Mouse (Mus musculus): Measurements from ENCODE around the gene Cog1. TPM values are rescaled to one million over a fixed set of nuclear protein-coding genes. Genes with fewer than 3 reads are reported as not detected.

The Cog1 gene
- polyA plus RNA-seq, 1 experiment from 2014 or later: 30.0 TPM

- no peaks in the 10 kb centered on the region; the same call in 1 of the 2 replicates for H3K4me1 ChIP-seq (replicated peaks)
- H3K36me3 ChIP-seq: peaks cover 55% of the 10 kb centered on the region
- ATAC-seq (ENCODE audit: insufficient number of reproducible peaks, insufficient read depth, low FRiP score, low TSS enrichment, low read depth): no peak
- H3K4me2 ChIP-seq: no peak overlapping the region
- no peak overlapping the region for H3K4me3 ChIP-seq (replicated peaks)
- H3K27me3 ChIP-seq: no peaks in the 10 kb centered on the region
- WGBS: 81% methylated on average over 7 of the region's 7 CpGs
- H3K9me3 ChIP-seq: 0 out of 2 replicates have a peak, but pooled peaks cover 5% of the 10 kb centered on the region
- no peak overlapping the region for H3K27ac ChIP-seq
- H3K9ac ChIP-seq (replicated peaks): no peak overlapping the region
Measured at GRCm38 (mm10) chr11:113699643-113700042, 50.7 kb downstream of the Cog1 start.

- Histone ChIP-seq H3K9ac (replicated peaks) (no peak overlapping the region), H3K4me3 (replicated peaks) (no peak overlapping the region), H3K4me1 (replicated peaks) (peaks cover 4% of the 10 kb centered on the region), H3K36me3 (peaks cover 24% of the 10 kb centered on the region; the same call in 1 of the 2 replicates), H3K27me3 (peaks cover 7% of the 10 kb centered on the region), H3K9me3 (no peaks in the 10 kb centered on the region), H3K4me2 (no peak overlapping the region), H3K27ac (no peak overlapping the region)
- 34% methylated on average over 5 of the region's 5 CpGs for WGBS
- peak; percentile 32; the same call in 1 of the 2 replicates for ATAC-seq (ENCODE audit: insufficient number of reproducible peaks, insufficient read depth, low FRiP score, low TSS enrichment, low read depth)
Measured at GRCm38 (mm10) chr11:113703758-113704157, 54.8 kb downstream of the Cog1 start.

- Histone ChIP-seq H3K27ac (no peak overlapping the region), H3K9ac (replicated peaks) (no peak overlapping the region), H3K36me3 (peaks cover 19% of the 10 kb centered on the region; the same call in 1 of the 2 replicates), H3K4me3 (replicated peaks) (no peak overlapping the region), H3K9me3 (no peaks in the 10 kb centered on the region), H3K4me2 (no peak overlapping the region), H3K27me3 (peaks cover 16% of the 10 kb centered on the region), H3K4me1 (replicated peaks) (peaks cover 27% of the 10 kb centered on the region)
- WGBS: 81% methylated on average over 15 of the region's 15 CpGs
- ATAC-seq (ENCODE audit: insufficient number of reproducible peaks, insufficient read depth, low FRiP score, low TSS enrichment, low read depth): no peak
Measured at GRCm38 (mm10) chr11:113705966-113706652, 57.1 kb downstream of the Cog1 start.

GRCm38 (mm10) chr11:113708629-113709213 lies 59.8 kb downstream of the Cog1 start:
- Histone ChIP-seq H3K4me1 (replicated peaks) (peaks cover 27% of the 10 kb centered on the region), H3K4me2 (peak overlapping the region; percentile 32; the same call in 1 of the 2 replicates), H3K9me3 (no peaks in the 10 kb centered on the region), H3K27ac (no peak overlapping the region), H3K36me3 (peaks cover 9% of the 10 kb centered on the region; the same call in 1 of the 2 replicates), H3K27me3 (peaks cover 16% of the 10 kb centered on the region), H3K9ac (replicated peaks) (no peak overlapping the region), H3K4me3 (replicated peaks) (no peak overlapping the region)
- no peak for ATAC-seq (ENCODE audit: insufficient number of reproducible peaks, insufficient read depth, low FRiP score, low TSS enrichment, low read depth)
- WGBS: 48% methylated on average over 19 of the region's 19 CpGs

GRCm38 (mm10) chr11:113709272-113709671 lies 60.3 kb downstream of the Cog1 start:
- Histone ChIP-seq H3K9me3 (no peaks in the 10 kb centered on the region), H3K4me1 (replicated peaks) (peaks cover 27% of the 10 kb centered on the region), H3K9ac (replicated peaks) (no peak overlapping the region), H3K36me3 (peaks cover 9% of the 10 kb centered on the region; the same call in 1 of the 2 replicates), H3K4me3 (replicated peaks) (no peak overlapping the region), H3K27me3 (peaks cover 16% of the 10 kb centered on the region), H3K4me2 (peak overlapping the region; percentile 32), H3K27ac (no peak overlapping the region)
- WGBS: 12% methylated on average over 15 of the region's 15 CpGs
- ATAC-seq (ENCODE audit: insufficient number of reproducible peaks, insufficient read depth, low FRiP score, low TSS enrichment, low read depth): 0 out of 2 replicates have a peak, but pooled peaks have one; percentile 7

GRCm38 (mm10) chr11:113709731-113710256 lies 60.8 kb downstream of the Cog1 start, which contains the start of gene Cpsf4l:
TSS of gene Cpsf4l (minus strand) at chr11:113710017.
- 12% methylated on average over 11 of the region's 11 CpGs for WGBS
- H3K9me3 ChIP-seq: no peaks in the 10 kb centered on the region
- H3K4me2 ChIP-seq: peak within 1 kb of the TSS; percentile 32
- H3K27ac ChIP-seq: peak within 1 kb of the TSS; percentile 79
- peaks cover 16% of the 10 kb centered on the region for H3K27me3 ChIP-seq
- H3K9ac ChIP-seq (replicated peaks): peak within 1 kb of the TSS; percentile 40
- H3K36me3 ChIP-seq: peaks cover 9% of the 10 kb centered on the region; the same call in 1 of the 2 replicates
- no peak within 1 kb of the TSS for H3K4me3 ChIP-seq (replicated peaks)
- peak; percentile 43; the same call in 1 of the 2 replicates for ATAC-seq (ENCODE audit: insufficient number of reproducible peaks, insufficient read depth, low FRiP score, low TSS enrichment, low read depth)
- H3K4me1 ChIP-seq (replicated peaks): peaks cover 27% of the 10 kb centered on the region

- H3K9ac ChIP-seq (replicated peaks): peak overlapping the region; percentile 40; the same call in 1 of the 2 replicates
- peak; percentile 12; the same call in 1 of the 2 replicates for ATAC-seq (ENCODE audit: insufficient number of reproducible peaks, insufficient read depth, low FRiP score, low TSS enrichment, low read depth)
- peak overlapping the region; percentile 79 for H3K27ac ChIP-seq
- no peaks in the 10 kb centered on the region for H3K9me3 ChIP-seq
- H3K27me3 ChIP-seq: peaks cover 16% of the 10 kb centered on the region
- peak overlapping the region; percentile 32 for H3K4me2 ChIP-seq
- H3K36me3 ChIP-seq: peaks cover 9% of the 10 kb centered on the region; the same call in 1 of the 2 replicates
- WGBS: 2% methylated on average over 10 of the region's 10 CpGs
- peaks cover 27% of the 10 kb centered on the region for H3K4me1 ChIP-seq (replicated peaks)
- no peak overlapping the region for H3K4me3 ChIP-seq (replicated peaks)
Measured at GRCm38 (mm10) chr11:113710257-113710777, 61.3 kb downstream of the Cog1 start.

GRCm38 (mm10) chr11:113711061-113711460 lies 62.1 kb downstream of the Cog1 start:
- H3K27me3 ChIP-seq: peaks cover 16% of the 10 kb centered on the region
- no peak overlapping the region for H3K9ac ChIP-seq (replicated peaks)
- H3K36me3 ChIP-seq: peaks cover 9% of the 10 kb centered on the region; the same call in 1 of the 2 replicates
- H3K9me3 ChIP-seq: no peaks in the 10 kb centered on the region
- H3K4me2 ChIP-seq: 0 out of 2 replicates have a peak overlapping the region, but pooled peaks have one; percentile 32
- ATAC-seq (ENCODE audit: insufficient number of reproducible peaks, insufficient read depth, low FRiP score, low TSS enrichment, low read depth): no peak
- H3K27ac ChIP-seq: no peak overlapping the region; the same call in 1 of the 2 replicates
- 67% methylated on average over 1 of the region's 1 CpGs for whole genome bisulfite sequencing
- no peak overlapping the region for H3K4me3 ChIP-seq (replicated peaks)
- H3K4me1 ChIP-seq (replicated peaks): peaks cover 27% of the 10 kb centered on the region

- H3K4me2 ChIP-seq: no peak overlapping the region
- no peaks in the 10 kb centered on the region for H3K9me3 ChIP-seq
- peaks cover 18% of the 10 kb centered on the region for H3K4me1 ChIP-seq (replicated peaks)
- no peak overlapping the region for H3K4me3 ChIP-seq (replicated peaks)
- H3K36me3 ChIP-seq: no peaks in the 10 kb centered on the region
- H3K9ac ChIP-seq (replicated peaks): no peak overlapping the region
- WGBS: 67% methylated on average over 7 of the region's 7 CpGs
- no peaks in the 10 kb centered on the region for H3K27me3 ChIP-seq
- no peak overlapping the region for H3K27ac ChIP-seq
- no peak for ATAC-seq (ENCODE audit: insufficient number of reproducible peaks, insufficient read depth, low FRiP score, low TSS enrichment, low read depth)
Measured at GRCm38 (mm10) chr11:113715078-113715674, 66.2 kb downstream of the Cog1 start.

- 93% methylated on average over 2 of the region's 2 CpGs for WGBS
- no peaks in the 10 kb centered on the region for H3K27me3 ChIP-seq
- H3K4me1 ChIP-seq (replicated peaks): peaks cover 8% of the 10 kb centered on the region
- no peak for ATAC-seq (ENCODE audit: insufficient number of reproducible peaks, insufficient read depth, low FRiP score, low TSS enrichment, low read depth)
- no peak overlapping the region for H3K9ac ChIP-seq (replicated peaks)
- H3K36me3 ChIP-seq: no peaks in the 10 kb centered on the region
- H3K4me3 ChIP-seq (replicated peaks): no peak overlapping the region
- no peaks in the 10 kb centered on the region for H3K9me3 ChIP-seq
- no peak overlapping the region for H3K4me2 ChIP-seq
- H3K27ac ChIP-seq: no peak overlapping the region
Measured at GRCm38 (mm10) chr11:113716132-113716531, 67.2 kb downstream of the Cog1 start.

Data from limb, embryonic 12.5 days (tissue).